Mouse (Mus musculus) testis, postnatal 14 days (tissue): ENCODE results near the gene Fmo1.
"Not testable (repeated sequence)": the region's sequence is repeated elsewhere in the genome, so short reads cannot be mapped to it uniquely, and the experiment has no call there.

Experiments used
- DNase-seq: peaks from one replicate; pipeline ENCODE4 v3.0.0; 2021; ENCODE audit warnings: low spot score

Gene Fmo1

DNA sequence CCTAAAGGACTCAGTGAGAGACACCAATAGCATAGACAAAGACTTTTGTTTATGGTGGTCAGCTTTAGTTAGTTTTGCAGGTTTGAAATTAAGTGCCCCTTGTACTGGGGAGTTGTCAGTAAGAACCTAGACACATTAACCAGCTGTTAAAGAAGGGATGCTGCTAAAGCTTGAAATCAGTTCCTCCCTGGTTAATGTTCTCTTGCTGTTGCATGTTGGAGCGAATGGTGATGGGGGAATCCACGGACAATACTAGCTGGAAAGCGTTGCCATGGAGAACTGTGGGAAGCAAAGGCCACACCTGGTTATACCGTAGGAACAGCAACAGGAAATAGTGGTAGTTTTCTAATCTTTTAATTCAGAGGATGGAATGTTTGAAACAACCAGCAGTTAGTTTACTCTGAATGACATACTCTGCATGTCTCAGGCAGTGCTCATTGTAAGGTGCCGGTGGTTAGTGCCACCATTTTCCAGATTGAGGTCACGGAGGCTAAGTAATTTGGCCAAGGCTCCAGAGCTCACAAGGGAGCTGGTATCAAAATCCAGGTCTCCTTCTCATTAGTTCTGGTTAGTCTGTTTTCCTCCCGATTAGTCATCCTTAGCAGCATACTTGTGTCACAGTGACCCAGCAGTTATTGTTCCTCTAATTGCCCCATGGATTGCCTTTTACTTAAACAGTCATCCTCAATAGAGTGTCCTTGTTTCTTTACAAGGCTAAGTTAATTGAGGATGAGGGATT is 73.9 kb downstream of the Fmo1 start:
- no peak for DNase-seq

- DNase-seq = no peak
These were observed 81.2 kb downstream of the Fmo1 start for GRCm38 (mm10) chr1:162785222-162785621.

DNA sequence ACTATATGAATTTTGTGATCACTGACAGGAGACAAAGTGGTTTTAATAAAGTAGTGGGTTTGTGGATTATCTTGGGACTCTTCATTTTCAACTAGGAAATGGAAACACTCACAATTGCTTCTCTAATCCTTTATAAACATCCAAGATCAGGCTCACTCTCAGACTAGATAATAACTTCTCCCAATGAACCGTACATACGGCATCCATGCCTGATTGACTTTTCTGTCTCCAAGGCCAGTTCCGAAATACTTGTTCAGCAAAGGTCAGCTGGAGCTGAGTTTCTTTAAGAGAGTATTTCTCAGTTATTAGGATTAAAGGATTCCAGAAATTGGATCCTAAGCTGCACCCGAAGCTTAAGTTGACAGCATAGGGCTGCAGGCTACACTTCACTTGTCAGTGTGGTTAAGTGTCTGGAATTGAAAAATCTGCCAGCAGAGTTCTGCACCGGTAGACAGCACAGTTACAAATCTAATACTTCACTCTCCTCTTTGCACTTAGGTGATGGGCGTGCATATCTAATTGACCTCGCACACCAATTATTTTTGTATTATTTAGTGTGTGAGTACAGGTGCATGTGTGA is 82.7 kb downstream of the Fmo1 start:
- no peak for DNase-seq

GRCm38 (mm10) chr1:162781035-162781434 is 85.4 kb downstream of the Fmo1 start:
- DNase-seq = not testable (repeated sequence)
